Mouse (Mus musculus) 3T3-L1 (cell line): ENCODE data around the gene Tex21.
"Not testable (repeated sequence)": the region's sequence is repeated elsewhere in the genome, so short reads cannot be mapped to it uniquely, and the experiment has no call there.

Experiments
- DNase-seq: peaks from one replicate; pipeline ENCODE4 v3.0.0-alpha.2; 2015; ENCODE audit warnings: low read depth, low spot score

Gene Tex21

DNA sequence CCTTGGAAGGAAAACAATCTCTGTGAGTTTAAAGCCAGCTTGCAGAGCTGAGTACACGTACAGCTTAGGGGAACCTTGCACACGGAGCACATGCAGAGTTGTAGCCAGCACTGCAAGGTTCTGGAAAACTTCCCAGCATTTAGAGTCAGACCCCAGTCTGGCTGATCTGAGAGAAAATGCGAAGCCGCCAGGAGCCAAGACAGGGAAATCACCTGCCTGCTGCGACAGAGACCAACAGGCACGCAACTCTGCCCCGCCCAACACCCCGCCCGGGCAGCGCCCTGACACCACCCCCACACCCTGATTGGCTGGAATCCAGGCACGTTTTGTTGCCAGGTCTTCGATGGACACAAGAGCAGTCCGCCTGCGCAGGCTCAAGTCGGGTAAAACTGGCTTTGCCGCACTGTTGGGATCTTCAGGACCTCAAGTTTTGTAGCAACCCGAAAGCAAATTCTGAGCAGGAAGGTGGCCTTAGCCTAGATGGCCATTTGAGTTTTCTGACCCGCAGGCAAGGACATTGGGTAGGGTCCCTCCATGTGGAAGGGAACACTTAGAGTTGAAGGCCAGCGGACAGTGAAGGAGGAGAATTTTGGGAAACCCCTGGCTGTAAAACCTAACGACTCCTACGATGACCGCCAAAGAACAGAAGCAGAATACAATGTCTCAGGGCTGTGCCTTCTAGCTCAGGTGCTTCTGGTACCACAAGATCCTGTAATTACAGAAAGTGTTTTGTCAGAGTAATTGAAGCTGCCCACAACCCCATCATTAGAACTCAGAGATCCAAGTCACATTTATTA lies 50.4 kb downstream of the Tex21 start:
- DNase-seq = no peak

DNA sequence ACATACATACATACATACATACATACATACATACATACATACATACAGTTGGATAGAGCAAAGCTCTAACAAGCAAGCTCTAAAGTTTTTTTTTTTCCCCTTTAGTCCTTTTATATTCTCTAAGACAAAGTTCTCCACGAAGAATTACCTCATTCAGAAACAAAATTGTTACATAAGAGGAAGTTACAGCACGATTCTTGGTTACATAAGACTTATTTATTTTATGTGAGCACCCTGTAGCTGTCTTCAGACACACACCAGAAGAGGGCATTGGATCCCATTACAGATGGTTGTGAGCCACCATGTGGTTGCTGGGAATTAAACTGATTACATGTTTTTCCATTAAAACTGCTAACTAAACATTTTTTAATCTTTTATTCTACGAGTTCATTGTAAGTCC lies 52.0 kb downstream of the Tex21 start:
- DNase-seq = no peak

DNA sequence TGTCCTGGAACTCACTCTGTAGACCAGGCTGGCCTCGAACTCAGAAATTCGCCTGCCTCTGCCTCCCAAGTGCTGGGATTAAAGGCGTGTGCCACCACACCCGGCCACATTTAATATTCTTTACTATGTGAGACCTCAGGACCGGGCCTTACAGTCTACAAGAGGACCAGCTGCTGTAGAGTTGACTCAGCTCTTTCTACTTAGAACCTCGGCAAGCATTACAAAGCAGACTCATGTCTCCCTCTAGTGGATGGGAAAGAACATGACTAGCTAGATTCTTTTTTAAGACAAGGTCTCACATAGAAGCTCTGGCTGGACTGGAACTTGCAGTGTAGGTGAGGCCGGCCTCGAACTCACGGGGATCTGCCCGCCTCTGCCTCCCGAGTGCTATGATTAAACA lies 55.6 kb downstream of the Tex21 start:
- DNase-seq = peak; percentile 87

DNA sequence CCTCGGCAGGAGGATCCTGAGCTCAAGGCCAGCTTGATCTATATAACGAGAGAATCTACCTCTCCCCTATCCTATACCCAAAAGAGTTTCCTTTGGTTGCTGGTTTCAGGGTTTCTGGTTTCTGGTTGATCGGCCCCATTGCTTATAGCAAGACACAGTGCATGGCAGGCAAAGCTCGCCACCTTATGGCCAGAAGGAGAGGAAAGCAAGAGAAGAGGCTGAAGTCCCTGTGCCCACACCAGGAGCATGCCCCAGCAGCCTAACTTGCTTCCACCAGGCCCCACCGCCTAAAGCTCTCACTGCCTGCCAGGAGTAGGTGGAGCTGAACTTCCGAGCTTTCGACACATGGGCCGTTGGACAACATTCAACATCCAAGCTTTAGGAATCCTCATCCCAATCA lies 58.7 kb downstream of the Tex21 start:
- peak; percentile 58 for DNase-seq

DNA sequence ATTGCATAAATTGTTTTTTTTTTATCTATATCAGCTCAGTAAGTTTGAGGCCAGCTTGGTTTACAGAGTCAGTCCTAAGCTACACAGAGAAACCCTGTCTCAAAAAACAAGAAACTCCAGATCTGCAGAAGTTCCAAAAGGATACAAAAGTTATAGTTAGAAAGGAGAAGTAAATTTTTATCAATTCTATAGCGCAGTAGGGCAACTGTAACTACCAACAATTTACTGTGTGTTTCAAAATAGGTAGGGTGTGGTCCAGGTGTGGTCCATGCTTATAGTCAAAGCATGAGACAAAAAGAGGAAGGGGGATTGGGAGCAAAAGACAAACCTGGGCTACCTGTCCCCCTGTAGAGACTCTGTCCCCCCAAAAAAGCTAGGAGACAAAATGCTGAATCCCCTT lies 60.1 kb downstream of the Tex21 start:
- DNase-seq = no peak

DNA sequence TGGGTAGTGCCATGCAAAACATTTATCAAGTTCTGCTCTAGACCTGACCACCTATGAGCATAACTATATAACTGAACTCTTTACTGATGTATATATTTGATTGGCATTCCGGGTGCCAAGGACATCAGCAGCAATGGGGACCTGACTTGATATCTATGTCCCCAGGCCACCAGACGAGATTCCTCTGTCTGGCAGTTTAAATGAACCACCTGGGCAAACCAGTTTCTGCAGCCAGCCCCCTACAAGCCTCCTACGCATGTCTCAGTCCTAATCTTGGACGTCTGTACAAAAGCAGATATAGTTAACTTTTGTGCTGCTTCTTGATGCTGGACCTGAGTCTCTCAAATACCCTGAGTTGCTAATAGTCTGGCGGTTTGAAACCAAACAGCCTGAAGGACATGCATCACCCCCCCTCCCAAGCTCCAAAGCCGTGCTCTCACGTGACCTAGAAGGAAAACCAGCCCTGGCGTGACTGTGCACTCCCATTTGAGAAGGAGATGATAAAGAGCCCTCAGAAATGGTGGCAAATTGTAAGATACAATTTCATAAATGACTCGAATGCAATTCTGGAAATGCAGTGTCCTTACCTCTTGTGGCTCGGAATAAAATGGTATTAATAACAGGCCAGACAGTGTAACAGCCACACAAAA lies 61.3 kb downstream of the Tex21 start:
- DNase-seq = no peak

DNA sequence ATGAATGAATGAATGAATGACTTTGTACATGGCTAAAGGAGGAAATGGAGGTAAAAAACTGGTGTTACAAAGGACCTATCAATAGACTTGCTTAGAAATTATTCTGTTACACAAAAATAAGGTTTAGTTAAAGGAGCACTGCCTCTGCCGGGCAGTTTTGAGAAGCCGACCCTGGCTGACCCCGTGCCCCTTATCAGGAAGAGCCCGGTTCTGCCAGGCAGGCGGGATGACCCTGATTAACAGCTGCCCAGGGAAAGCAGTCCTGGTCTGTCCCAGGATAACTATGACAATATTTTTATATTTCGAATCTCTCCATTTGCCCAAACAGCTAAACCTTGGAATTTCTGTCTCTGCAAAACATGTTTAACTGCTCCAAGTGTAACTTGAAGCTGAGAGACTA lies 62.3 kb downstream of the Tex21 start:
- DNase-seq = no peak

DNA sequence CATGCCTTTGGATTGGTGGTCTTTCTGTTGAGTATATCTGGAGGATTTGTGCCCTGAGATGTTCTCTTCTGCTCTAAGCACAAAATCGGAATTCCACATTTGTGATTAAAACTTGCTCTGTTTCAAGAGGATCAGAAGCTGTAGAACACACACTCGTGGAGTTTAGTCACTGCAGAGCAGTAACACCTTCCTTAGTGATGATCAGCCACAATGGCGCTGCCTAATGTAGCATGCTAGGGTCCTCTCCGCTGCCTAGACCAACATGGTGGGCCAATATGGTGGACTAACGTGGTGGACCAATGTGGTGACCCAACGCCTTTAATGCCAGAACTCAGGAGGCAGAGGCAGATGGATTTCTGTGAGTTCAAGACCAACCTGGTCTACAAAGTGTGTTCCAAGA lies 63.7 kb downstream of the Tex21 start:
- DNase-seq = no peak

DNA sequence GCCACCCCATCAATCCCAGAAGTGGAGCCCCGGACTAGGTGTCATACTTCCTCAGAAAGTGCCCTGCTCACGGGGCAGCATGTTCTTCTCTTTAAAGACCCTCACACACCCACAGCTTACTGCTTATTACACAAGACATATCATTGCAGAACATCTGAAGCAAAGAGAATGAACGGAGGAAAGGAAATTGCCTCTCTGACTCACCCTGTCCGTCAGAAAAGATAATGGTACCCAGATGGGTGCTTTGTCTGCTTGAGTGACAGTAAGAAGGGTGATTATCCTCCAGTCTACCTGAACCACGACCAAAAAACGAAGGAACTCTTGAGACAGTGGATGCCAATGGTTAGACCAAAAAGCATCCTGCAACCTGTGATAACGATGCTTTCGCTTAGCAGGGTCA lies 65.1 kb downstream of the Tex21 start:
- DNase-seq = no peak

DNA sequence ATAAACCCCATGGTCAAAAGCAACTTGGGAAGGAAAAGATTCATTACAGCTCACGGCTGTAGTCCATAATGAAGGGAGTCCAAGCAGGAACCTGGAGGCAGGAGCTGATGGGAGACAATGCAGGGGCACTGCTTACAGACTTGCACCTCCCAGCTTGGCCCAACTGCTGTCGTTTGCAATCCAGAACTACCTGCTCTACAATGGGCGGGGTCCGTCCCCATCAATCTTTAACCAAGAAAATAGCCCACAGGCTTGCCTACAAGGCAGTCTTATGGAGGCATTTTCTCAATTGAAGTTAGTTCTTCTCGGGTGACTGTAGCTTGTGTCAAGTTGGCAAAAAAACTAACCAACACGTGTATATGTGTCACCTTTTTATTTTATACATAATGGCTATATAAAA lies 66.1 kb downstream of the Tex21 start:
- no peak for DNase-seq

DNA sequence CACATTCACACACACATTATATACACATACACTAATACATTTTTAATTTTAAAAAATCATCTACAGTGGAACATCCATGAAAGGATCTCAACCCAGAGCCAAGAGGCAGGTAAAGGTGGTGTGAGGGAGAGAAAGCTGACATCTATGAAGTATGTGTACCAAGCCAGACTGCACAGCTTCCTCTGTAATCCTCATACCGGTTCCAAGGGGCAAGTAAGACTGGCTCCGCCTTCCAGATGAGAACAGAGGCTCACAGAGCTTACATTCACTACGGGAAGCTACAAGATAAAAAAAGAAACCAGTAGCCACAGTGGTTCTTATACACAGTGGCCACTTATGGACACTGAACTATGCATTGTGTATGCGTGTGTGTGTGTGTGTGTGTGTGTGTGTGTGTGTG lies 67.0 kb downstream of the Tex21 start:
- DNase-seq = no peak

DNA sequence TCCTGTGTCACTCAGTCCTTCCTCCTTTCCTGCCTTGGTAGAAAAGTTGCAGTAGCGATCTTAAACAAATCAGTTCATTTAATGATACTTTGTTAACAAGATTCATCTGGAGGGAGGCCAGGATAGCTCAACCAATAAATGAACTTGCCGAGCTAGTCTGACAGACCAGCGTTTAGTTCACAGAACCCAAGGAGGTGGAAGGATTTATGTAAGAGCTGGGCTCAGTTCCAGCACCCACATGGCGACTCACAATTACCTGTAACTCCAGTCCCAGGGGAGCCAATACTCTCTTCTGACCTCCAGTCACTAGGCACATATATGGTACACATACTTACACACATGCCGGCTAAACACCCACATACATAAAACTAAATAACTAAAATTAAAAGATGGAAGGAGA lies 67.5 kb downstream of the Tex21 start:
- DNase-seq = no peak

DNA sequence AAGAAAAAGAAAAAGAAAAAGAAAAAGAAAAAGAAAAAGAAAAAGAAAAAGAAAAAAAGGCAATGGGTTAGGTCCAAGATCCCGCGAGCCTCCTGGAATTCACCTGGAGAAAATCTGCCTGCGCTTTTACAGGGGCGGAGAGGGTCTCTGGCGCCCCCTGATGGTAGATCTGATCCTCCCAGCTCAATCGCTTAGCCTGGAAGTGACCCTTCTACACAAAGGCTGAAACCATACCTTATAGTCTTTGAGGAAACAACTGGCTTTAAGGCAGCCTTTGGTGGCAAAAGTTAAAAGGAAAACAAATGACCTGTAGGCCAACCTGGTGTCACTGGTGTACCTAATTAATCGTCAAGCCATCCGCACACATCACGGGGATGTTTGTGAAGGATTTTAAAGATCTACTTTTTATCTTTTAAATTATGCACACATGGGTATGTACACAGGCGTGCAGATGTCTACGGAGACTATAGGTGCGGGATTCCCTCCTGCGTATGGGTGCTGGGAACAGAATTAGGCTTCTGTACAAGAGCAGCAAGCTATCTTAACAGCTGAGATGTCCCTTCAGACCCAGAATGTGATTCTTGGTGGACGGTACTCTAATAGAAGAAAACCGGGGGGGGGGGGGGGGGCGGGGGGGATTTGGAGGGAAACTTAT lies 68.6 kb downstream of the Tex21 start:
- peak; percentile 87 for DNase-seq

DNA sequence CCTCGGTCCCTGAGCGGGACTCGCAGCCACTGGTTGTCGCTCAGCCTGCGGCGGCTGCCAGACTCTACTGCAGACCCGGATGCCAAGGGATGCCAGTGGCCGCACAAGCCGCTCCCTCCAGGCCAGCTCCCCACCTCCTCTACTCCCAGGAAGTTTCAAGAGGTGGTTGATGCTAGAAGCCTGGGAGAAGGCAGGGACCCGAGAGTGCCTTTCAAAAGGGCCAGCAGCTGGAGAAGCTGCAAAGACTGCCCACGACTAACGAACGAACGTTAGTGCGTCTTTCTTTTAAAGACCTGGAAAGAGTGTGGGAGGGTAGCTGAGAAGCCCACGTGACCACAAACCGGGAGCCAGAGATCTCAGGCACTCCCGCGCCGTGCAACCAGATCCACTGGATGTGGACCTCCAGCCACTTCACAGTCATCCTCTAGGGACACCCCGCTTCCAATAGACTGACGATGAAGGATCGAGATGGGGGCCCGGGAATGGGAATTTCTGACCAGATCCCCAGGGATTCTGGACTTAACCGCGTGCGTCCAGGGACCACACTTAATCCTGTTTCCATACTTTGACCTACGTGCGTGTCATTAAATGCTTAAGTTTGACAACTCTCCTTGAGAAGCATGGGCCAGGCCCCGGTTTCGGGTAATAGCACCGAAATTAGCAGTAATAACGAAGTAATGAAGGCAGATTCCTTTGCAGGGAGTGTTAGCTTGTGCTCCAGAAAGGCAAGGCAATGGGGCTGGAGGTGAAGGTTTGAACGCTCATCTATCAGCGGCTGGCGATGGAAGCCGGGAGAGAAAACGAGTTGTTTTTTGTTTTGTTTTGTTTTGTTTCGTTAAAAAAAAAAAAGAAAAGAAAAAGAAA lies 69.3 kb downstream of the Tex21 start, which contains the start of gene Esr2:
Gene Esr2, minus strand, starts transcription at position 260 of the 864 bp plus-strand sequence.
- peak; percentile 60 for DNase-seq

DNA sequence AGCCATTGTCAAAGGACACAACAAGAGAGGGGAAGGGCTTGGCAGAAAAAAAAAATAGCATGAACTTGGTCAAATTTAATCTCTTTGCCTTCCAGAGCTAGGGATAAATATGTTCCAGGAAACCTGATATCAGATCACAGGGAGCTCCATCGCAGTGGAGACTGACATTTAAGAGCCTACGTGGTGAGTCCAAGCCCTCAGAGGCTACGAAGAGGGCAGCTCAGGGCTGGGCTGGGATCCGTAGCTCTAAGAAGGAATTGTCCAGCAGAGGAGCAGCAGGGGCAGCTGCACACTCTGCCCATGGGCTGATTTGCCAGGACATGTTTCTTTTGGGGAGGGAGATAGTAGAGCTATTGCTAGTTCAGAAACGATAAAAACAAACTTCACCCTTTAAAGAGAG lies 80.9 kb downstream of the Tex21 start:
- DNase-seq = no peak

DNA sequence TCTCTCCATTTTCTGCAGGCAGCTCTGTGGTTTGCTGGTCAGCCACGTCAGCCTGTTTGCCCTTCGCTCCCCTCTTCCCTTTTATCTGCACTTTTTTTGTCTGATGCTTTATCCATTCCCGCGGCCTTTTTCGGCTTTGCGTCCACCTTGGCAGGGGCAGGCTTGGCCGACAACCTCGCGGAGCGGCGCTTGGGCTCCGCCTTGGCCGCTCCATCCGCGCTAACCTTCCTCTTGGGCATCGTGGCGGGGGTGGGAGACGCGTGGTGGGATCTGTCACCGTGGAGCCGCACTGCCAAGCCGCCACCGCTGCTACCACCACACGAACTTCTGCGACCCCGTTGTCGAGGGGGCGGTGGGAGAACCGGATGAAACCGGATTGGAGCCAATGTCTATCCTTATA lies 94.2 kb downstream of the Tex21 start:
- not testable (repeated sequence) for DNase-seq
